Mouse (Mus musculus): ENCODE measurements around the gene Gstm3.

DNA sequence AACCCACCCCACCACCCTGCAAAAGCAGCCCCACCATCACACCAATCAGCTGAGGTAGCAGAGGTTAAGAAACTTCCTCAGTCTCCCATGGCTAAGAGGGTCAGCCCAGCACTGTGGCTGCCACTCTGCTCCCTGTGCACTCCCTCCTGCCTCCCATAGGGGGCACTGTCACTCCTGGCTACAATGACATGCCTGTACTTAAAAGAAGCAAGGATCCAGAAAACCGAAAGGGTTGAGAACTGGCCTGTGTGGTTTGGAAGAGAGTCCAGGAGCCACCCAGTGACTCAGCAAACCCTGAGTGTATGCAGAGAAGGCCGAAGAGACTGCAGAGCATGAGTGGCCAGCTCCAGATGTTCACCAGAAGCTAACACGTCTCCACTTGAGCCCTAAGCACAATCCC is 29.7 kb downstream of the Gstm3 start:
- TF ChIP-seq CTCF (IDR thresholded peaks at IDR 0.05; ENCODE audit: extremely low read depth, insufficient read depth, insufficient read length, insufficient replicate concordance) (peak; percentile 51; the same call in 1 of the 2 replicates), POLR2A (IDR thresholded peaks at IDR 0.05; ENCODE audit: low read depth, low read length) (no peak)

Measured in spleen, adult 2 months (tissue).